Mouse (Mus musculus): ENCODE data around the gene Dcun1d3.

- TF ChIP-seq USF1 (IDR thresholded peaks at IDR 0.05; ENCODE audit: low read depth) (no peak), MAX (IDR thresholded peaks at IDR 0.05) (no peak), MYOG (IDR thresholded peaks at IDR 0.05; ENCODE audit: control insufficient read depth, extremely low read depth, insufficient read length) (no peak)
Measured at GRCm38 (mm10) chr7:119850737-119851136, 45.4 kb downstream of the Dcun1d3 start.
